Mouse (Mus musculus) hindbrain, embryonic 14.5 days (tissue): Measurements from ENCODE around the gene Sgo2b. TPM values are rescaled to one million over a fixed set of nuclear protein-coding genes. Genes with fewer than 3 reads are reported as not detected.
"Not testable (repeated sequence)": the region's sequence is repeated elsewhere in the genome, so short reads cannot be mapped to it uniquely, and the experiment has no call there.

Experiments used
- ATAC-seq: fragments of 200-750 bp; cut with Nextera tagmentation; 2 replicates; pipeline ENCODE4 v1.8.0; 2017; ENCODE audit warnings: moderate number of reproducible peaks, mild to moderate bottlenecking, moderate TSS enrichment, moderate library complexity; ENCODE audit not compliant: low FRiP score
- DNase-seq: peaks from one replicate; pipeline ENCODE4 v3.0.0-alpha.2; 2015; ENCODE audit warnings: low spot score
- H3K27ac ChIP-seq: fragments of 300-500 bp; sonication (generic); 2 replicates; pipeline ENCODE4 v1.5.1; 2014; ENCODE audit warnings: mild to moderate bottlenecking, moderate library complexity
- H3K27me3 ChIP-seq: fragments of 300-500 bp; sonication (generic); 2 replicates; pipeline ENCODE4 v1.6.1; 2014; ENCODE audit warnings: mild to moderate bottlenecking, low read length, mixed read lengths; ENCODE audit not compliant: control insufficient read depth, insufficient read depth
- H3K36me3 ChIP-seq: fragments of 300-500 bp; sonication (generic); replicated peaks from 2 replicates; pipeline ENCODE4 v1.6.1; 2014; ENCODE audit not compliant: control insufficient read depth, insufficient read depth
- H3K4me1 ChIP-seq: fragments of 300-500 bp; sonication (generic); replicated peaks from 2 replicates; pipeline ENCODE4 v1.6.1; 2014; ENCODE audit warnings: antibody characterized with exemption, low read length, mixed read lengths; ENCODE audit not compliant: control insufficient read depth, insufficient read depth
- H3K4me2 ChIP-seq: fragments of 300-500 bp; sonication (generic); replicated peaks from 2 replicates; pipeline ENCODE4 v1.6.1; 2014; ENCODE audit warnings: mild to moderate bottlenecking, moderate library complexity
- H3K4me3 ChIP-seq: fragments of 300-500 bp; sonication (generic); replicated peaks from 2 replicates; pipeline ENCODE4 v1.5.1; 2014; ENCODE audit warnings: mild to moderate bottlenecking, low read length
- H3K9ac ChIP-seq: fragments of 300-500 bp; sonication (generic); 2 replicates; pipeline ENCODE4 v1.6.1; 2014
- H3K9me3 ChIP-seq: fragments of 300-500 bp; sonication (generic); 2 replicates; pipeline ENCODE4 v1.6.1; 2016; ENCODE audit warnings: low read length; ENCODE audit not compliant: control insufficient read depth
- WGBS: fragments of 180-500 bp; shearing (Covaris S2); extraction: QIAGEN DNeasy Blood & Tissue Kit; methylation state at CpG from one replicate; pipeline ENCODE4 v1.1.7; 2014; 5-methylcytosine and 5-hydroxymethylcytosine counted together
- polyA plus RNA-seq: library from polyadenylated mRNA; unstranded; fragments of >200 nt; fragmentation: Nextera tagmentation; extraction: Ambion mirVana; gene quantifications from 2 replicates; pipeline ENCODE4 v1.2.1, GENCODE M21; 2014

The Sgo2b gene
- polyA plus RNA-seq: 0.08 TPM in 1 of 2 replicates, not detected in the other

DNA sequence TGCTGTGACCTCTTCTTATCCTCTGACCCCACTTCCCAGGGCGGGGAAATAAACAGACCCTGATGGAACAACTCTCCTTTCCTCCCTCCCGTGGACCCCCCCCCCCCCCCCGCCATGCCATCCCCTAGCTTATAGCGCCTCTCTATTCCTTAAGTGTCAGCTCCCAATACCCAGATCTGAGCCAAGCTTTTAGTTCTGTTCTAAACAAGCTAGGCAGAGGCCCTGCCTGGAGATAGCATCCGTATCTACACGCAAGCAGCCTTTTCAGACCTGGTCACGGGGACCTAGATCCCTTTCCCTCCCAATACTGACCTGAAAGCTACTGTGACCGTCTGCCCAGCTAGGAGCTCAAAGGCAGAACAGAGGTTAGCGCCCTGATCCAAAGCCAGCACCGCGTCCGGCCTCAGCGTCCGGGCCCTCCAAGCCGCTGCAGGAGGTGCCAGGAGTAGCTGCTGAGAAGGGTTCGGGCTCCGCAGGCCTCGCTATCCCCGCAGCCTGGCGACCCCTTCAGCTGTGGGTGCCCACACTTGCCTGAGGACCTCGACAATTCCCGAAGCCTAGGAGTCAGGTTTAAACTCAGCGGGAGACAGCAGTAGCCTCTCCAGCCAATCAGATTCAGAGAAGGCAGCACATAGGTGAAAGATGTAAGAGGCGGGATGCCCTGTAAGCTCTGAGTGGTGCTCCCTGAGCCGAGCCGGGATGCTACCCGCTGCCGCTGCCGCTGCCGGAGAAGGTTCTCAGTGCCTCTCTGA lies at the start of gene Sgo2b:
Gene Sgo2b, minus strand, starts transcription at position 623 of the 752 bp plus-strand sequence.
- no peaks in the 10 kb centered on the region for H3K4me1 ChIP-seq
- H3K27me3 ChIP-seq: no peaks in the 10 kb centered on the region
- 9% methylated on average over 28 of the region's 30 CpGs for WGBS
- no peaks in the 10 kb centered on the region for H3K9me3 ChIP-seq
- peak within 1 kb of the TSS; percentile 37 for H3K4me3 ChIP-seq
- no peak within 1 kb of the TSS for H3K27ac ChIP-seq
- peak; percentile 41 for DNase-seq
- no peaks in the 10 kb centered on the region for H3K36me3 ChIP-seq
- ATAC-seq: peak; percentile 87
- peak within 1 kb of the TSS; percentile 52 for H3K9ac ChIP-seq
- H3K4me2 ChIP-seq: peak within 1 kb of the TSS; percentile 82

DNA sequence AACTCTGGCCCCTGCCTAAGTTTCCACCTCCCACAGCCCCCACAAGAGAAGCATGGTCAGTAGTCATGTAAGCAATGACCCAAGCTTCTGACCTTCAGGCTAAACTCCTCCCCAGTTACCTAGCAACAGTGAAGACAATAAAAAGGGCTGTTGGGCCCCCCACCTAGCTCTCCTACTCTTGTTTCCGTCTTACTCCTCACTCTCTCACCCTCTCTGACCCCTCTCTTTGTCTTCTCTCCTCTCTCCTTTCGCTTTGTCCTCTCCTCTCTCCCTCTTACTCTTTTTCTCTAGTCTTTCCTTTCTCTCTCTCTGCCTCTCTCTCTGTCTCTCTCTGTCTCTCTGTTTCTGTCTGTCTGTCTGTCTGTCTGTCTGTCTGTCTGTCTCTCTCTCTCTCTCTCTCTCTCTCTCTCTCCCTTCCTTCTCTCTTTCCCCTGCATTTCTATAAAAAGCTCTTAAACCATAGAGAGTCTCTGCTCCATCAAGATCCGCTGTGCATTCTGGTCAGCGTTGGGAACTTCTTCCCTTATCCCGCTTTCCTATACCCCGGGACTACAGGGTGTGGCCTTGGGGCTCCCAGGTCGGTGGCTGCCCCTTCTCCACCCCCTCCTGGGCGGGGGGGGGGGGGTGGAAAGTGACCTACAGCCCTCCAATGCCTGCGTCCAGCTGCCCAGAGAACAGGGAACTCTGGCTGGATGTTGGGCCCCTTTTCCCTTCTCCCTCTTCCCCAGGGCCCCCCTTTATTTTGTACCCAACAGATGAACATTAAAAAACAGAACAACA lies 18.8 kb upstream of the Sgo2b start:
- not testable (repeated sequence) for H3K4me1 ChIP-seq, H3K4me2 ChIP-seq, H3K27me3 ChIP-seq, H3K36me3 ChIP-seq, ATAC-seq, H3K9ac ChIP-seq, DNase-seq, H3K4me3 ChIP-seq, H3K9me3 ChIP-seq, H3K27ac ChIP-seq
- WGBS: 25% methylated on average over 9 of the region's 9 CpGs

DNA sequence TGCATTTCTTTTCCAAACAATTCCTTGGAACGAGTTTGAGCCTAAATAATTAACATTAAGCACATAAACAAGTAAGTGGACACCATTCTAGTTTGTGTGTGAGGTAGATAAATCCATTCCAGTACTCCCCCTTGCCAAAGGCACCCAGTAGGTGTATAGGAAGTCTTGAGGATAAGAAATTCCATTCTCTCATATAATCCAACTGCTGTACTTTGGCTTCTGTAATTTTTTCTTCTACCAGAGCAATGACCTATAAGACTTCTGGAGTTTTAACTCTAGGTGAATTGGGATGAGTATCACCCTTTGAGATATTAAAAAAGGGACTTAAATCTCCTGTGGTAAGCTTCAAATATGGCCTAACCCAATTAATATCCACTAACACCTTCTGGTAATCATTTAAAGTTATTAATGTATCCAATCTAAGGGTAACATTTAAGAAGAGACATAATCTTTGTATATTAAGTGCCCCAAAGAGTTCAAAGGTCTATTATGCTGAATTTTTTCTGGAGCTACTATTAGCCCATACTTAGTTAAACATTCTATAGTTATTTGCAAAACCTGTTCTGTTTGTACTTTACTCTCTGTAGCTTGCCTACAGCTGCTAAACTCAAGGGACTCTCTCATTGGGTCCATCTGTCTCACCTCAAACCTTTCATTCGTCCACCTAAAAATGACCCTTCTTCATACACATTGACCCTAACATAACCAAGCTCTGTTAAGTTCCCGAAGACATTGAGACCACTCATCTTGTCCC lies 9.2 kb upstream of the Sgo2b start:
- Histone ChIP-seq H3K9me3 (0 out of 2 replicates have a peak, but pooled peaks cover 10% of the 10 kb centered on the region), H3K4me1 (no peaks in the 10 kb centered on the region)
- ATAC-seq: no peak

DNA sequence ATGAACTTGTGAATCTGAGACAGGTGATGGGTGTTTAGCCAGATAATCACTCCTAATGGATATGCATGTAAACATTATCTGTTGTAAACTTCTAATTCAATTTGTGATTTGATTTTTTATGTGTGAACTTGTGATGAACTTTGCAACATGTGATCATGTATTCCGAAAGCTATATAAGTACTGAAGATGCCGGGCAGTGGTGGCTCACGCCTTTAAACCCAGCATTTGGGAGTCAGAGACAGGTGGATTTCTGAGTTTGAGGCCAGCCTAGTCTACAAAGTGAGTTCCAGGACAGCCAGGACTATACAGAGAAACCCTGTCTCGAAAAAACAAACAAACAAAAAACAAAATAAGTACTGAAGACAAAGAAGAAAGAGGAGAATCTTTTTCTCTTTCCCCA lies 1.8 kb upstream of the Sgo2b start:
- H3K4me3 ChIP-seq, H3K9me3 ChIP-seq, H3K36me3 ChIP-seq, H3K27me3 ChIP-seq, ATAC-seq, H3K27ac ChIP-seq, H3K4me2 ChIP-seq, H3K4me1 ChIP-seq, DNase-seq, H3K9ac ChIP-seq: not testable (repeated sequence)
- WGBS: 93% methylated on average over 4 of the region's 4 CpGs

More for the DNA sequence above, 9.2 kb upstream of the Sgo2b start:
- WGBS: 74% methylated on average over 3 of the region's 3 CpGs
- Histone ChIP-seq H3K27ac (no peak overlapping the region), H3K27me3 (no peaks in the 10 kb centered on the region), H3K4me3 (no peak overlapping the region), H3K36me3 (no peaks in the 10 kb centered on the region), H3K9ac (no peak overlapping the region), H3K4me2 (no peak overlapping the region)
- DNase-seq: no peak

DNA sequence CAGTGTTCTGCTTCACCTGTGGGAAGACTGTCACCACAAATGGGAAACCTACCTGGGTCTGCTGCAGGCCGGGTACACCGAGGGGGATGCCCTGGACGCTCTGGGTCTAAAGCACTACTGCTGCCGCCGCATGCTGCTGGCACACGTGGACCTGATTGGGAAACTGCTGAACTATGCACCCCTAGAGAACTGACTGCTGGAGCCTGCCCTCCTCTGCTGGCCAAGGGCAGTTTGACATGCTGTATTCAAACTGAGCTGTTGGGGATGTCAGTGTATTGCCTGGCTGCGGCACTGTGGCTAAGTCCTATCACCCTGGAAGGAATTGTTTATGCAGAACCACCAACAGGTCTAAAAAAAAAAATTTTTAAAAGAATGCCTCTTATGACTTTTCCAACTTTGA lies 18.9 kb downstream of the Sgo2b start:
- Histone ChIP-seq H3K27ac (no peak overlapping the region), H3K9ac (no peak overlapping the region), H3K4me1 (no peaks in the 10 kb centered on the region), H3K4me2 (no peak overlapping the region), H3K9me3 (no peaks in the 10 kb centered on the region), H3K4me3 (no peak overlapping the region), H3K36me3 (no peaks in the 10 kb centered on the region), H3K27me3 (no peaks in the 10 kb centered on the region)
- 78% methylated on average over 7 of the region's 7 CpGs for WGBS
- DNase-seq: no peak
- no peak for ATAC-seq

DNA sequence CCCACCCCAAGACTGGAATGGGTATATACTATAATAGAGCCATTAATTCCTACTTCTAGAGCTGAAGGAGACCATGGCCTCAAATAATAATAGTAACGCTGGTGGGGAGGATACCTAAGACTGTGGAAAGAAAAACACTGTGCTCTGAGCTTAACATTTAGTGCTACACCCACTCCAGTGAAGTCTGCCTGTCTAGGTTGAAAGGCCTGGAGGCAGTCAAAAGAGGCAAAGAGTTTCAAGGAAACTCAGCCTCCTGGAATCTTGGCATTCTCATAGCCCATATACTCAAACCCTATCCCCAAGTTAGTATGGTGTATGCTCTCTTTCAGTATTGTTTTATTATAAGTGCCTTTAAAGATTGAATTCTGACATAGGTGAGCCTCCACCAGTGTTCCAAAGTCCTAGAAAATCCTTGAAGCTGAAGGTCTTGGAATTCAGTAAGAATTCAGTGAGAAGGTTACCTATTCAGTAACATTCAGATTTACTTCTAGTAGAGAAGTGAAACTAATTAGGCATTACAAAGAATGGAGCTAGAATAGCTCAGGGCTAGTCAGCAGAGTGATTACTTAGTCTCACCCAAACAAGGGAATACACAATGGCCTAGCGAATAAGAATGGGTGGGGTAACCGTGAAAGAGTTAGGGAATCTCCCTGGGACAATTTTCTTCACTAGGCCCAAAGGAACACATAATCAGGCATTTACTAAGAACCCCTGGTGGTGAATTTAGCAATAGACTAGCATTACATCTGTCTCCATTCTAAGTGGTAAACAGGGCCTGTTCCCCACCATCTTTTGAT lies 22.5 kb downstream of the Sgo2b start:
- H3K9ac ChIP-seq: no peak overlapping the region
- H3K4me2 ChIP-seq: no peak overlapping the region
- H3K9me3 ChIP-seq: no peaks in the 10 kb centered on the region
- H3K27ac ChIP-seq: no peak overlapping the region
- no peaks in the 10 kb centered on the region for H3K27me3 ChIP-seq
- ATAC-seq (no peak), DNase-seq (no peak)
- no peak overlapping the region for H3K4me3 ChIP-seq
- H3K4me1 ChIP-seq: no peaks in the 10 kb centered on the region
- no peaks in the 10 kb centered on the region for H3K36me3 ChIP-seq
- 50% methylated on average over 3 of the region's 3 CpGs for WGBS

DNA sequence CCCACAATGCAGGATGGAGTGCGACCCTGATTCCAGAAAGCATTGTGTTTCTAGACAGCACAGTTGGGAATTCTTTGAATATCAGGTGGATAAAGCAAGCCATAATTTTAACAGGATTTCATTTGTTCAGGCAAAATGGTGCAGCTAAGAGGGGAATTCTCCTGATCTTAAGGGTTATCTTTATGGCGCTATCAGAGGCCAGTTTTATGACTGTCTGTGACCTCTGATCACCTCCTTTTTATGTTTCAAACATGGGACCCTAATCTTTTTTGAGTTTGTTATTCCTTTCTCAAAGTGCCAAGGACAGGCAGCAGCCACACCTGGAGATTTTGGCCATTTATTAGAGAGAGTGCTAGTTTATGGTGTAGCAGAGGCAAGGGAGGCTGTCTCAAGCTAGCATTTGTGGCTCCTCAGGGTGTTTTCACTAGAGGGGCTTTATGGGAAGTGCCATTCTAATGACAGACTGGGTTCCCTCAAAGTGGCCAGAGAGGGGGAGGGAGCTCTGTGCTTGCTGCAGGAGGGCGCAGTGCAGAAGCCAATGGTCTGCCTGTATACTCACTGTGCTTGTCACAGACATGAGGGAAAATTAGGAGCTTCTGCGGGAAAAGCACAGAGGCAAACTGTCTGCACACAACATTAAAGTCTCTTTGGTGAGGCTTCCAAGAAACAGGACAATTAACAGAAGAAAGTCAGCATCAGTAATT lies 30.6 kb downstream of the Sgo2b start:
- no peak for ATAC-seq
- Histone ChIP-seq H3K4me3 (no peak overlapping the region), H3K36me3 (no peaks in the 10 kb centered on the region), H3K4me1 (no peaks in the 10 kb centered on the region), H3K4me2 (no peak overlapping the region), H3K9me3 (no peaks in the 10 kb centered on the region), H3K9ac (no peak overlapping the region), H3K27ac (no peak overlapping the region), H3K27me3 (no peaks in the 10 kb centered on the region)
- 72% methylated on average over 4 of the region's 4 CpGs for WGBS
- no peak for DNase-seq

DNA sequence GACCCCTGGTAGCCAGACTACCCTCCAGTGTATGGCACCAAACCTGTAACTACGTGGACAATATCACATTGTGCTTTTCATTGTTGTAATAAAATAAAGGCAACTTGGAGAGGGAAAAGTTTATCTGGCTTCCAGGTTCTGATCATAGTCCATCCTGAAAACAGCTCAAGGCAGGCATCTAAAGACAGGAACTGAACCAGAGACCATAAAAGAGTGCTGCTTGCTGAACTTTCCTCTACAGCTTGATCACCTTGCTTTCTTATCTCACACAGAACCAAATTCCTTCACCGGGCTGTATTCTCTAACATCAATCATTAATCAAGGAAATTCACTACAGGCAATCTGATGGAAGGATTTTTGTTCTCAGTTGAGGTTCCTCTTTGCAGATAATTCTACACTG lies 57.0 kb downstream of the Sgo2b start:
- no peaks in the 10 kb centered on the region for H3K36me3 ChIP-seq
- WGBS: 79% methylated on average over 2 of the region's 2 CpGs
- ATAC-seq (no peak), DNase-seq (no peak)
- no peak overlapping the region for H3K27ac ChIP-seq
- H3K4me3 ChIP-seq: no peak overlapping the region
- H3K9me3 ChIP-seq: no peaks in the 10 kb centered on the region
- no peaks in the 10 kb centered on the region for H3K4me1 ChIP-seq
- no peaks in the 10 kb centered on the region for H3K27me3 ChIP-seq
- no peak overlapping the region for H3K9ac ChIP-seq
- H3K4me2 ChIP-seq: no peak overlapping the region
